8 mouse cellular contexts compared by ENCODE assay signal in genomic region chr10:115251088-115251934, GRCm38 (mm10). TPM values are rescaled to one million over a fixed set of nuclear protein-coding genes. Genes with fewer than 3 reads are reported as not detected.
DNase-seq lines count a peak whose midpoint lies in the region; ATAC-seq and TF ChIP-seq lines count a peak whose summit lies in the region.

Gene Tbc1d15 (minus strand): TSS chr10:115251467.

- no peak for TF ChIP-seq CTCF in bone marrow, adult 2 months (IDR thresholded peaks at IDR 0.05; ENCODE audit: control insufficient read depth, insufficient read depth, low read length)
- no peak for TF ChIP-seq CTCF in midbrain, postnatal 0 days (IDR thresholded peaks at IDR 0.05)

- no peaks in the 10 kb centered on the region for H3K4me1 ChIP-seq in bone marrow, adult 2 months (ENCODE audit: control insufficient read depth, insufficient read depth, low read length)
- peaks cover 25% of the 10 kb centered on the region for H3K4me1 ChIP-seq in embryonic facial prominence, embryonic 15.5 days
- H3K4me1 ChIP-seq in limb, embryonic 14.5 days (ENCODE audit: control insufficient read depth, insufficient read depth, low read length): peaks cover 14% of the 10 kb centered on the region
- H3K4me1 ChIP-seq in midbrain, postnatal 0 days (ENCODE audit: insufficient read depth, low read length): peaks cover 7% of the 10 kb centered on the region

- peak within 1 kb of the TSS; percentile 70 for H3K4me2 ChIP-seq in embryonic facial prominence, embryonic 15.5 days (replicated peaks)
- peak within 1 kb of the TSS; percentile 68 for H3K4me2 ChIP-seq in limb, embryonic 14.5 days (replicated peaks; ENCODE audit: low read depth, low read length, severe bottlenecking)
- H3K4me2 ChIP-seq in midbrain, postnatal 0 days (ENCODE audit: low read depth, low read length, poor library complexity, severe bottlenecking): peak within 1 kb of the TSS; percentile 68

- H3K36me3 ChIP-seq in embryonic facial prominence, embryonic 15.5 days: no peaks in the 10 kb centered on the region
- H3K36me3 ChIP-seq in limb, embryonic 14.5 days (ENCODE audit: control insufficient read depth, insufficient read depth, low read length): no peaks in the 10 kb centered on the region
- no peaks in the 10 kb centered on the region for H3K36me3 ChIP-seq in midbrain, postnatal 0 days (ENCODE audit: insufficient read depth, low read length)

- H3K9ac ChIP-seq in embryonic facial prominence, embryonic 15.5 days: peak within 1 kb of the TSS; percentile 77
- peak within 1 kb of the TSS; percentile 83 for H3K9ac ChIP-seq in limb, embryonic 14.5 days (ENCODE audit: low read depth, low read length, severe bottlenecking)
- H3K9ac ChIP-seq in midbrain, postnatal 0 days (replicated peaks; ENCODE audit: low read length, poor library complexity, severe bottlenecking): peak within 1 kb of the TSS; percentile 77

- H3K27ac ChIP-seq in bone marrow, adult 2 months (ENCODE audit: control insufficient read depth, insufficient read depth, low read depth, low read length, poor library complexity): peak within 1 kb of the TSS; percentile 84
- peak within 1 kb of the TSS; percentile 75 for H3K27ac ChIP-seq in embryonic facial prominence, embryonic 15.5 days (replicated peaks)
- H3K27ac ChIP-seq in limb, embryonic 14.5 days (replicated peaks; ENCODE audit: low read depth, low read length): 0 out of 2 replicates have a peak within 1 kb of the TSS, but pooled peaks have one; percentile 41
- H3K27ac ChIP-seq in midbrain, postnatal 0 days (ENCODE audit: low read depth, low read length): peak within 1 kb of the TSS; percentile 62; the same call in 1 of the 2 replicates

- peak; percentile 90; the same call in 1 of the 2 replicates for TF ChIP-seq POLR2A in bone marrow, adult 2 months (IDR thresholded peaks at IDR 0.05; ENCODE audit: borderline replicate concordance, control insufficient read depth, low read depth, low read length)
- TF ChIP-seq POLR2A in limb, embryonic 14.5 days (IDR thresholded peaks at IDR 0.05; ENCODE audit: borderline replicate concordance, extremely low read depth, insufficient read depth, insufficient read length): 0 out of 2 replicates have a peak, but pooled peaks have one; percentile 46

- peak; percentile 99 for DNase-seq in 416B (ENCODE audit: low read depth)
- peak; percentile 97 for DNase-seq in heart, adult 8-10 months (ENCODE audit: low spot score)
- DNase-seq in kidney, adult 9 months: peak; percentile 99
- peak; percentile 99 for DNase-seq in limb, embryonic 14.5 days (ENCODE audit: low spot score)
- DNase-seq in midbrain, postnatal 0 days (ENCODE audit: low spot score): peak; percentile 99
- DNase-seq in spleen, postnatal 14 days (ENCODE audit: low spot score in 2 of 2): peak; percentile 96

- WGBS in bone marrow, adult 2 months: under 1% methylated on average over 67 of the region's 67 CpGs
- under 1% methylated on average over 67 of the region's 67 CpGs for WGBS in embryonic facial prominence, embryonic 15.5 days
- WGBS in limb, embryonic 14.5 days: 0% methylated on average over 51 of the region's 67 CpGs
- under 1% methylated on average over 64 of the region's 67 CpGs for whole genome bisulfite sequencing in midbrain, postnatal 0 days

- no peaks in the 10 kb centered on the region for H3K9me3 ChIP-seq in embryonic facial prominence, embryonic 15.5 days (replicated peaks)
- no peaks in the 10 kb centered on the region for H3K9me3 ChIP-seq in limb, embryonic 14.5 days (ENCODE audit: control insufficient read depth, low read length)
- H3K9me3 ChIP-seq in midbrain, postnatal 0 days (ENCODE audit: low read length): no peaks in the 10 kb centered on the region

- peak within 1 kb of the TSS; percentile 85 for H3K4me3 ChIP-seq in bone marrow, adult 2 months (replicated peaks; ENCODE audit: control insufficient read depth, low read depth, low read length)
- H3K4me3 ChIP-seq in embryonic facial prominence, embryonic 15.5 days (replicated peaks): peak within 1 kb of the TSS; percentile 99
- H3K4me3 ChIP-seq in limb, embryonic 14.5 days (replicated peaks; ENCODE audit: low read length): peak within 1 kb of the TSS; percentile 95
- peak within 1 kb of the TSS; percentile 99 for H3K4me3 ChIP-seq in midbrain, postnatal 0 days (ENCODE audit: low read depth, low read length)

- no peaks in the 10 kb centered on the region for H3K27me3 ChIP-seq in embryonic facial prominence, embryonic 15.5 days
- no peaks in the 10 kb centered on the region for H3K27me3 ChIP-seq in limb, embryonic 14.5 days (ENCODE audit: control insufficient read depth, insufficient read depth, low read length)
- no peaks in the 10 kb centered on the region for H3K27me3 ChIP-seq in midbrain, postnatal 0 days (ENCODE audit: insufficient read depth, low read length)

- peak; percentile 97 for ATAC-seq in embryonic facial prominence, embryonic 15.5 days (ENCODE audit: insufficient number of reproducible peaks, low FRiP score, low TSS enrichment, low read depth)
- ATAC-seq in limb, embryonic 14.5 days (ENCODE audit: low FRiP score, low read depth): peak; percentile 98
- ATAC-seq in midbrain, postnatal 0 days (ENCODE audit: low FRiP score): peak; percentile 98

RNA-seq across cellular contexts. Expression of gene Tbc1d15, which starts in this region (rescaled TPM):
- polyA plus RNA-seq in bone marrow, adult 2 months (2011; ENCODE audit: insufficient read depth, insufficient read length, low replicate concordance, missing spikeins): 17.0 and 35.4 TPM in 2 replicates
- polyA plus RNA-seq in embryonic facial prominence, embryonic 15.5 days (2015; fragmentation: Nextera tagmentation; extraction: Ambion mirVana): 55.8 and 56.2 TPM in 2 replicates
- total RNA-seq in heart, adult 8-10 months (2022): 10 to 100 TPM; 40.3 to 59.3 (median 47.3) TPM
- 24.9 and 36.4 TPM in 2 replicates for polyA plus RNA-seq in limb, embryonic 14.5 days (2012; rRNA removed)
- 67.4 and 78.8 TPM in 2 replicates for polyA plus RNA-seq in limb, embryonic 14.5 days (2014; fragmentation: Nextera tagmentation; extraction: Ambion mirVana)
- 6.5 and 11.0 TPM in 2 replicates for total RNA-seq in midbrain, postnatal 0 days (2014; rRNA removed)
- polyA plus RNA-seq in midbrain, postnatal 0 days (2015; fragmentation: Nextera tagmentation; extraction: Ambion mirVana): 27.2 and 28.3 TPM in 2 replicates

Comparison
In these comparisons a context has a peak if more than half of its experiments do, and no peak if none do; other contexts are left out.
1. Peak in every context shown above with its lines: DNase-seq, ATAC-seq, H3K4me3 ChIP-seq and H3K27ac ChIP-seq.